Mouse (Mus musculus) hindbrain, embryonic 15.5 days (tissue): ENCODE results near the gene Nostrin. TPM values are rescaled to one million over a fixed set of nuclear protein-coding genes. Genes with fewer than 3 reads are reported as not detected.

ENCODE experiments used
- ATAC-seq: fragments of 200-750 bp; cut with Nextera tagmentation; 2 replicates; pipeline ENCODE4 v1.8.0; 2017; ENCODE audit warnings: low read depth, moderate number of reproducible peaks, moderate TSS enrichment; ENCODE audit not compliant: low FRiP score
- H3K27ac ChIP-seq: fragments of 300-500 bp; sonication (generic); replicated peaks from 2 replicates; pipeline ENCODE4 v1.5.1; 2015; ENCODE audit warnings: mild to moderate bottlenecking, inconsistent platforms
- H3K27me3 ChIP-seq: fragments of 300-500 bp; sonication (generic); 2 replicates; pipeline ENCODE4 v1.6.1; 2015; ENCODE audit warnings: control low read depth, inconsistent platforms
- H3K36me3 ChIP-seq: fragments of 300-500 bp; sonication (generic); 2 replicates; pipeline ENCODE4 v1.6.1; 2015; ENCODE audit warnings: control low read depth, inconsistent platforms
- H3K4me1 ChIP-seq: fragments of 300-500 bp; sonication (generic); replicated peaks from 2 replicates; pipeline ENCODE4 v1.6.1; 2015; ENCODE audit warnings: control low read depth, inconsistent platforms
- H3K4me2 ChIP-seq: fragments of 300-500 bp; sonication (generic); 2 replicates; pipeline ENCODE4 v1.6.1; 2015; ENCODE audit warnings: moderate library complexity, mild to moderate bottlenecking, inconsistent platforms
- H3K4me3 ChIP-seq: fragments of 300-500 bp; sonication (generic); 2 replicates; pipeline ENCODE4 v1.5.1; 2015; ENCODE audit warnings: mild to moderate bottlenecking, inconsistent platforms
- H3K9ac ChIP-seq: fragments of 300-500 bp; sonication (generic); 2 replicates; pipeline ENCODE4 v1.6.1; 2015; ENCODE audit warnings: inconsistent platforms
- H3K9me3 ChIP-seq: fragments of 300-500 bp; sonication (generic); 2 replicates; pipeline ENCODE4 v1.6.1; 2016; ENCODE audit warnings: control low read depth, inconsistent platforms
- WGBS: fragments of 180-500 bp; shearing (Covaris S2); methylation state at CpG from one replicate; pipeline ENCODE4 v1.1.7; 2015; 5-methylcytosine and 5-hydroxymethylcytosine counted together
- polyA plus RNA-seq: library from polyadenylated mRNA; unstranded; fragments of >200 nt; fragmentation: Nextera tagmentation; extraction: Ambion mirVana; gene quantifications from 2 replicates; pipeline ENCODE4 v1.2.1, GENCODE M21; 2015

Gene Nostrin
- polyA plus RNA-seq, result 1.6 TPM in 2 replicates

DNA sequence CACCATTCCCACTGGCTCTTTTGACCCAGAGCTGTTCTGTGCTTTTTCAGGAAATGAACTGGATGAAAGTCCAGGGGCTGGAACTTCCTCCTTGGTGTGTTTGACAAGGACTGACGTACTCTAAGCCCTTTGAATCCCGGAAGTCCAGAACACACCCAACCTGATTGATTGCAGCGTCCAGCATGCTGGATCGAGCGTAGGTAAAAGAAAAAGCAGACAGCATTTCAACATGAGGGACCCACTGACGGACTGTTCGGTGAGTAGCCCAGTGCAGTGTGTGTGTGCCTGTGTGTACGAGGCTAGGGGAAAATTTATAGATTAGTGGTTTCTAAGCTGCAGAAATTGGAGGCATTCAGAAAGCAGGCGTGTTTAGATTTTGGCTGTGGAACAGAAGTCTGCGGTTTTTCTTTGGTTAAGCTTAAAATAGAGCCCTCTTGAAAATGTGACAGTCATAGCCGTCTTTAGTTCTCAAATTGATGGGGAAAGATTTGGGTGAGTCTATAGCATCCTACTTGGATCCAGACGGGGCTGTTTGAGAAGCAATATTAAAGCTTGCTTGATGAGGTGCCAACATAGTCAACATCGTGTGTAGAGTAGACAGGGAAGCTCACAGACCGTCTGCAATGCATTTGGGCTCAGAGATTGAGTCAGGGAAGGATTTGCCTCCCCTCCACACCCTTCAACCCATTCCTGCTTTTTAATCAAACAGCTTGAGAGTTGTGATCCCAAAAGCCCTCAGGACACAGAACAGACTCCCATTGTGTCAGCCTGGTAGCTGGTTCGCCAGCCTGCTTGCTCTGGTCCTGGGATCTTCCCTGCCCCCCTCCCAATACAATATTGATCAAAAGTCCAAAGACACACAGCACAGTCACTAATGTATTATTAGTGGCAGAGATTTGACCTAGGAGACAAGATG lies at the start of gene Nostrin:
TSS of gene Nostrin (plus strand) at position 140 of the 916 bp plus-strand sequence.
- ATAC-seq, result no peak
- H3K36me3 ChIP-seq, result no peaks in the 10 kb centered on the region
- H3K9ac ChIP-seq, result no peak within 1 kb of the TSS
- H3K27me3 ChIP-seq, result no peaks in the 10 kb centered on the region
- H3K9me3 ChIP-seq, result no peaks in the 10 kb centered on the region
- no peak within 1 kb of the TSS for H3K27ac ChIP-seq
- H3K4me2 ChIP-seq, result no peak within 1 kb of the TSS
- no peaks in the 10 kb centered on the region for H3K4me1 ChIP-seq
- H3K4me3 ChIP-seq, result no peak within 1 kb of the TSS
- WGBS, result 75% methylated on average over 15 of the region's 15 CpGs

DNA sequence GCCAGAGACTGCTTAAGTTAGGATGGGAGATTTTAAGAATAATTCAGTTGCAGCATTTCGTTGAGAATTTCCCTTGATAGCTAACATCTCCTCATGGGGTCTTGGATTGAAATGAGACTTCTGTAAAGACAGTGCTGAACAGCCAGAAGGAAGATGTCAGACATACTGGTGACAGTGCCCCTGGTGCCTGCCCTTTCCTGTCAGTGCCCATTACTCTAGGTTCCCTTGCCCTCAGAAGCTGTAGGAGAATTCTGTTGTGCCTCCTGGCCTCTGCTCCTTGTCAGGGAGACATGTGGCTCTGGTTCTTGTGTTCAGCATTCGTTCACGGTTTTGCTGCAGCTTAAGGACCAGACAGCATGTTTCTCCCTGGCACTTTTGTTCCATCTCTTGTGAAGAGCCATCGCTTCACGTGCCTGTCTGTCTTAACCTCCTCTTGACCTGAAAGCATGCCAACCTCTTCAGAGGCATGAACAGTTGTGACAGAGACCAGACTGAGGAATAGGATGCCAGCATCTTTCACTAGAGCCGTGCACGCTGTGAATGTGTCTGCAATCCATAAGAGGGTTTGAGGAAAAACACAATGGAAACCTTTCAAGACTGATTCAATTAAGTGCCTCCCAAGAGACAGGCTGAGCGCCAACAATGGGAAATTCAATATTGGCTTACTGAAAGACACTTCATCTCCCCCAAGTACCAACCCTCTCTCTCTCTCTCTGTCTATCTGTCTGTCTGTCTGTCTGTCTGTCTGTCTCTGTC lies 48.9 kb upstream of the Nostrin start:
- ATAC-seq, result peak; percentile 78
- peaks cover 28% of the 10 kb centered on the region for H3K4me1 ChIP-seq
- H3K9ac ChIP-seq, result no peak overlapping the region
- no peaks in the 10 kb centered on the region for H3K36me3 ChIP-seq
- H3K27ac ChIP-seq, result peak overlapping the region; percentile 66
- no peaks in the 10 kb centered on the region for H3K27me3 ChIP-seq
- no peak overlapping the region for H3K4me2 ChIP-seq
- no peaks in the 10 kb centered on the region for H3K9me3 ChIP-seq
- WGBS, result 19% methylated on average over 8 of the region's 8 CpGs
- H3K4me3 ChIP-seq, result no peak overlapping the region

DNA sequence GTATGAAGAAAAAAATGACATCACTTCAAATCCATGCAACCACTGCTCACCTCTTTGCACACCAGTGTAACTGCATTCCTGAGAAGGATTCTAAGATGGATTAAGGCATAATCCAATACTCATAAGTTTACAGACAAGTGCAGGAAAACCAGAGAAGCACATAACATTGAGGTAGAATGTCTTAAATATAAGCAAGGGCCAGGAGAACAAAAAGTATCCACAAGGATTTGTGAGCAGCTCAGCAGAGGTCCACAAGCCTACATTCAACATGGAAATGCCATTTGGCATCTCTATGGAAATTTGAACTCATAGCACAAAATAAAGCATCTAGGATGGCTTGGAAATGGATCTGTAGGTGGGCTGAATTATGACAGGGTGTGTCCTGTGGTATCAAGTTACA lies 39.8 kb upstream of the Nostrin start:
- H3K4me2 ChIP-seq, result no peak overlapping the region
- H3K27ac ChIP-seq, result no peak overlapping the region
- H3K9me3 ChIP-seq, result no peaks in the 10 kb centered on the region
- no peak for ATAC-seq
- H3K27me3 ChIP-seq, result no peaks in the 10 kb centered on the region
- no peak overlapping the region for H3K4me3 ChIP-seq
- no peaks in the 10 kb centered on the region for H3K36me3 ChIP-seq
- H3K4me1 ChIP-seq, result no peaks in the 10 kb centered on the region
- no peak overlapping the region for H3K9ac ChIP-seq

DNA sequence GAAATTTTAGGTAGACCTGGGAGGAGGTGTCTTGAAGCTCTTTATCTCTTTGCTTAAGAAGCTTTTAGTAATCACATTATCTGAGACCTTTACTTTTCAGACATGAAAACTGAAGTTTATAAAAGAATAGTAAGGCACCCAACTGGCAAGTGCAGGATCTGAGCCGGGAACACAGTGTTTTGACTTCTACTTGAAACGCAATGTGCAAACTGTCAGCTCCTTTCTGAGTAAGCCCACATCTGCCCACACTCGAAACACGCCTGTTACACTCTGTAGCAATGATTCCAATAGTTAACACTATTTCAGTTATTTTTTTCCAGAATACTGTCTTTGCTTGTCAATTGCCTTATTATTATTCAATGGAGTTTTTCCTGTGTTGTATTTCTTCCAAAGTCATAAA lies 38.8 kb upstream of the Nostrin start:
- Histone ChIP-seq H3K4me2 (no peak overlapping the region), H3K36me3 (no peaks in the 10 kb centered on the region), H3K27ac (no peak overlapping the region), H3K4me1 (no peaks in the 10 kb centered on the region), H3K4me3 (no peak overlapping the region), H3K9me3 (no peaks in the 10 kb centered on the region), H3K9ac (no peak overlapping the region), H3K27me3 (no peaks in the 10 kb centered on the region)
- no peak for ATAC-seq
- 79% methylated on average over 4 of the region's 4 CpGs for WGBS

DNA sequence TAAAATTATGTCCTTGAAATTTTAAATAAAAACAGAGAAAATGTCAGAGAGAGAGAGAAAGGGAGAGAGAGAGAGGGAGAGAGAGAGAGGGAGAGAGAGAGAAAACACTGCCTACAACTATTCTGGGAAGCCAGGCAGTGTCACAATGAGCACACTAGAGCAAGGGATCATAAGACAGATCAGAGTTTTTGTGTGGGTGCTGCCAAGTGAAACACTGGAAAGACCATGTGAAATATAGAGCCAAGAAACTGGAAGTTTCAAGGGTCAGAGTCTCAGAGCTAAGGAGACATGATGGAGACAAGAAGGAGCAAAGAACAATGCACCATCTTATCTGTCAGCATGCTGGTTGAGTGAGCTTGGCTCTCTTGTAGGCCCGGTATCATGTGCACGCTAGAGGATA lies 38.1 kb upstream of the Nostrin start:
- Histone ChIP-seq H3K36me3 (no peaks in the 10 kb centered on the region), H3K27me3 (no peaks in the 10 kb centered on the region), H3K4me1 (no peaks in the 10 kb centered on the region), H3K27ac (no peak overlapping the region), H3K4me2 (no peak overlapping the region), H3K4me3 (no peak overlapping the region), H3K9ac (no peak overlapping the region), H3K9me3 (no peaks in the 10 kb centered on the region)
- WGBS, result 91% methylated on average over 2 of the region's 2 CpGs
- no peak for ATAC-seq

DNA sequence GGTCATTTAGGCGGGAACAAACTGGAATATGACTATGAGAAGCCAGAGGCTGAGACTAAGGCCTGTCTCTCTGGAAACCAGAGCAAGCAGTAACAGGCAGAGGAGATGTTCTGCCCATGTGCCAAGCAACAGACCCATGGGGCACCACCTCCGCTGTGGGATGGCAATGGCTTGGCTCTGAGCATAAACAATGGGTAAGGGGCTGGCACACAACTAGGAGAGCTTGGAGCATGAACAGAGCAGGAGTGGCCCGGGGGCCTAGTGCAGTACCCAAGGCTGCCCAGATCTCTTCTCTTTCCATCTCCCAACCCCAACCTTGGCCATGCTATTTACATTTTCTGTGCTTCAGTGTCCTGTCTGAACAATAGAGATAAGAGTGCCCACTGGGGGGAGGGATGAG lies 36.9 kb upstream of the Nostrin start:
- H3K27ac ChIP-seq, result no peak overlapping the region
- H3K9ac ChIP-seq, result no peak overlapping the region
- no peak overlapping the region for H3K4me3 ChIP-seq
- 0 out of 2 replicates have a peak, but pooled peaks have one; percentile 38 for ATAC-seq
- H3K27me3 ChIP-seq, result no peaks in the 10 kb centered on the region
- H3K36me3 ChIP-seq, result no peaks in the 10 kb centered on the region
- no peaks in the 10 kb centered on the region for H3K4me1 ChIP-seq
- H3K9me3 ChIP-seq, result no peaks in the 10 kb centered on the region
- H3K4me2 ChIP-seq, result no peak overlapping the region
- WGBS, result 83% methylated on average over 3 of the region's 3 CpGs

DNA sequence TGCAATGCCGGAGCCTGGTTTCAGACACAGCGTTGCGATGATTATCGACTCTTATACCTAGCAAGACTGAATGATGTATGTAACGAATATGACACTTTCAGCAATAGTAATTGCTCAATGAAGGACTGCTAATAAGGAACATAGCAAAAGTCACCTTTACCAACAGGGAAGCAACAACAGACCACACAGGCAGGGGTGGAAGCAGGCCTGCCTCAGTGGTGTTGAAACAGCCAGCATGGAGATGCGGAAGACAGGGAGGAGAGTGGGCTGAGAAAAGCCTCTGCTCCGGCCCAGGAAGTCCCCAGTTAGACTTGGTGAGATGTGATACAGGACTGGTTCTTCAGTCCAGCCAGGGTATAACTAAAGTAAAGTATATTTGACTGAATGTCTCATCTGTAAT lies 36.5 kb upstream of the Nostrin start:
- no peak overlapping the region for H3K4me2 ChIP-seq
- no peak for ATAC-seq
- H3K36me3 ChIP-seq, result no peaks in the 10 kb centered on the region
- 96% methylated on average over 7 of the region's 7 CpGs for WGBS
- H3K27ac ChIP-seq, result no peak overlapping the region
- no peak overlapping the region for H3K4me3 ChIP-seq
- H3K27me3 ChIP-seq, result no peaks in the 10 kb centered on the region
- H3K4me1 ChIP-seq, result no peaks in the 10 kb centered on the region
- H3K9me3 ChIP-seq, result no peaks in the 10 kb centered on the region
- H3K9ac ChIP-seq, result no peak overlapping the region

DNA sequence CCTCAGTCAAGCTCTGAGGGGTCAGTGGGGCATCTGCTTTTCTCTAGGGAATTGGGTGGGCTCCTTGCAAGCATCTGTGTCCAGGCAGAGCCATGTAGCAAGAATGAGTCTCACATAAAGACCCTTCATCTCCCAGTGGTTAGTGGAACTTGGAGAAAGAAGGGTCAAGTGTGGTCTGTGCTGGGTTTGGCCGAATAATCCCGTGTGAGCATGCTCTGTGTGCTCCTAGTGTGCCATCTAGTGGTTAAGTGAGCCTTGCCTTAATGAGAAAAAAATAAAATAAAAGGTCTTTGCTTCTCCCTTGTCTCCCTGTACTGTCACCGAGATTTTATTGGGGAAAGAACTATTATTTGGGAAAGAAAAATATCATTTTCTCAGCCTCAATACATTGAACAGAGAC lies 34.9 kb upstream of the Nostrin start:
- WGBS, result 26% methylated on average over 3 of the region's 3 CpGs
- H3K4me3 ChIP-seq, result no peak overlapping the region
- H3K9me3 ChIP-seq, result no peaks in the 10 kb centered on the region
- H3K27ac ChIP-seq, result no peak overlapping the region
- H3K4me2 ChIP-seq, result no peak overlapping the region
- no peaks in the 10 kb centered on the region for H3K36me3 ChIP-seq
- H3K9ac ChIP-seq, result no peak overlapping the region
- H3K4me1 ChIP-seq, result no peaks in the 10 kb centered on the region
- no peak for ATAC-seq
- no peaks in the 10 kb centered on the region for H3K27me3 ChIP-seq

DNA sequence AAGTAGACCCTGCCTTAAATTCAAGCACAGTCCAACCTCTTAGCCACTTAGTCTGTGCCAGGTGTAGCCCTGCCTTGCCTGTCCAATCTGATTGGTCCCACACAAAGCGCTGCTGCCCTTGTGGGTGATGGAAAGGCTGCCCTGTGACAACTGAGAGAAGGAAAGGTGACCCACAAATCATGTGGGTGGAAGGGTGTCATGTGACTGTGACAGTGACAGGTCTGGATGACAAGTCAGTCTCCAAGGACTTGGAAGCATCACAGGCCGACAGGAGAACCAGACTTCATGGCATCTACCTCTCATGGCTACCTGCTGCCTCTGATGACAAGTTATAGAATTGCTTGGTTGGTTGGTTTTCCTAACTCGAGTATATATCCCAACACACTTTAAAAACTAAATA lies 32.1 kb upstream of the Nostrin start:
- no peak overlapping the region for H3K27ac ChIP-seq
- H3K4me3 ChIP-seq, result no peak overlapping the region
- 0 out of 2 replicates have a peak, but pooled peaks cover 3% of the 10 kb centered on the region for H3K36me3 ChIP-seq
- no peaks in the 10 kb centered on the region for H3K9me3 ChIP-seq
- WGBS, result 74% methylated on average over 3 of the region's 3 CpGs
- ATAC-seq, result no peak
- H3K4me2 ChIP-seq, result no peak overlapping the region
- H3K27me3 ChIP-seq, result no peaks in the 10 kb centered on the region
- H3K9ac ChIP-seq, result no peak overlapping the region
- H3K4me1 ChIP-seq, result no peaks in the 10 kb centered on the region

DNA sequence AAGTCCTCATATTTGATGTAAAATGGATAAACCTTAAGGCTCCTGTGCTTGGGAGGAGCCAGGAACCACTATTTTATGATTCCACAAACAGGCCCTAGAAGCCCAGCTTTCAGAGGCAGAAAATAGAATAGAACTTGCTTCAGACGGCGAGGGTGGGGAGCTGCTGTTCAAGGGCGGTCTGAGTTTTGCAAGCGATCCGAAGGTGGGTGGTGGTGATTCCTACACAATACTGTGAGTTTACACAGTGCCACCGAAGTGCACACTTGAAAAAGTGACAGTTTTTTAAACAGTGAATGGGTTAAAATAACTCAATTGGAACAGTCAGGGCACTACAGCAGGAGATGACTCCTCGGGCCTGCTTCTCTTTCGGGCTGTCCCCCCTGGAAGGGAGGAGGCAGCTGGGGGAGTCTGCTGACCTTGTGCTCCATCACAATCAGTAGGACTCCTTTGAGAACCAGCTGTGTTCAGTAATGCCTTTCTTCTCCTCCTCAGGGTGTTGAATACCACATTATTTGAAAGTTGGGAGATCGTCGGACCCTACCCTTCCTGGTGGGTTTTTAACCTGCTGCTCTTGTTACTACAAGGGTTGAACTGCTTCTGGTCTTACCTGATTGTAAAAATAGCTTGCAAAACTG lies 31.0 kb upstream of the Nostrin start:
- Histone ChIP-seq H3K36me3 (0 out of 2 replicates have a peak, but pooled peaks cover 3% of the 10 kb centered on the region), H3K9me3 (no peaks in the 10 kb centered on the region), H3K27ac (no peak overlapping the region), H3K27me3 (no peaks in the 10 kb centered on the region), H3K4me2 (no peak overlapping the region), H3K4me3 (no peak overlapping the region), H3K9ac (no peak overlapping the region), H3K4me1 (no peaks in the 10 kb centered on the region)
- WGBS, result 44% methylated on average over 10 of the region's 10 CpGs
- ATAC-seq, result no peak

DNA sequence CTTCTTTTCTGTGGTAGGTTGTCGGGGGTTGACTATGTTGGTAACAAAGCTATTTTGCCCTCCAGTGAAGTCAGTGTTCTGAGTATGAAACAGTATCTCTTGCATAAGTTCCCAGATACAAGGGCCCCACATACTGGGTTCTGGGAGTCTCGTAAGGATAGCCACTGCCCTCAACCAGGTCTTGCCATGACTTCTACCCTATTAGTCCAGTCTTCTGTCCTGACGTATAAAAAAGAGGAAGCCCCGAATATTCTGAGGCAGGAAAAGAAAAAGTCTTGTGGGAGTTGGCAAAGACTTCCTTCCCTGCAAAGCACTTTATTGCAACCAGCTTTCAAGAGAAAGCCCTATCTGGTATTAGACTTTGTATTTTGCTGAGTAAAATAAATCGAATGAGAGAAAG lies 26.4 kb upstream of the Nostrin start:
- Histone ChIP-seq H3K27ac (no peak overlapping the region), H3K9me3 (no peaks in the 10 kb centered on the region)
- 76% methylated on average over 5 of the region's 5 CpGs for WGBS

DNA sequence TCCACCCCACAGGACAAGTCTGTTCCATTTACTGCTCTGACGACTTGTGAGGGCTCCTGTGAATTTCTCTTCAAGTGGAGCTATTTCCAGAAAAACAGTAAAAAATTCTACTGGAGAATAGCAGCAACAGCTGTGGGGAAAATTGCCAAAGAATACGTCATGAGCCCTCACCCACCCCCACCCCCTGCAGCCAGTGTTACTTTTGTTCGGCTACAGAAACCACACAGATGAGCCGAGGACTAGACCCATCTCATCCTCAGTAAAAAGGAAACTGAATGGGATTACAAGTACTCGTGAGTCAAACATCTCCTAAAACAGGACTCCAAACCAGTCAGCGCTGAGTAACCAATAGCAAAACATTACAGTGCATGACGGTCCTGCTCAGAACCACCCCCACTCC lies 25.9 kb upstream of the Nostrin start:
- 60% methylated on average over 7 of the region's 7 CpGs for WGBS
- Histone ChIP-seq H3K36me3 (peaks cover 11% of the 10 kb centered on the region), H3K4me2 (no peak overlapping the region), H3K27me3 (no peaks in the 10 kb centered on the region), H3K4me1 (no peaks in the 10 kb centered on the region; the same call in 1 of the 2 replicates), H3K9me3 (no peaks in the 10 kb centered on the region), H3K9ac (no peak overlapping the region), H3K27ac (no peak overlapping the region), H3K4me3 (no peak overlapping the region)
- ATAC-seq, result no peak

More for the DNA sequence above, 26.4 kb upstream of the Nostrin start:
- Histone ChIP-seq H3K36me3 (peaks cover 11% of the 10 kb centered on the region), H3K4me3 (no peak overlapping the region), H3K4me2 (no peak overlapping the region), H3K4me1 (no peaks in the 10 kb centered on the region; the same call in 1 of the 2 replicates), H3K9ac (no peak overlapping the region), H3K27me3 (no peaks in the 10 kb centered on the region)
- ATAC-seq, result no peak
